Mouse (Mus musculus) hindbrain, embryonic 14.5 days (tissue): ENCODE data around the gene Klc1. TPM values are rescaled to one million over a fixed set of nuclear protein-coding genes. Genes with fewer than 3 reads are reported as not detected.

Source experiments
- polyA plus RNA-seq: library from polyadenylated mRNA; unstranded; fragments of >200 nt; fragmentation: Nextera tagmentation; extraction: Ambion mirVana; gene quantifications from 2 replicates; pipeline ENCODE4 v1.2.1, GENCODE M21; 2014

Klc1 gene
- polyA plus RNA-seq, 1 experiment from 2014 or later, result 586 TPM

Other genes starting within 250 kb of the Klc1 start
- 504 and 543 TPM in 2 replicates for gene Eif5, start 220.8 kb upstream of the Klc1 start, polyA plus RNA-seq
- 76.4 and 81.4 TPM in 2 replicates for gene Mark3, start 184.3 kb upstream of the Klc1 start, polyA plus RNA-seq
- 1,434 and 1,576 TPM in 2 replicates for gene Ckb, start 86.5 kb upstream of the Klc1 start, polyA plus RNA-seq
- 6.1 and 7.2 TPM in 2 replicates for gene Trmt61a, start 80.7 kb upstream of the Klc1 start, polyA plus RNA-seq
- 65.5 and 71.6 TPM in 2 replicates for gene Bag5, start 45.6 kb upstream of the Klc1 start, polyA plus RNA-seq
- gene Apopt1, start 45.6 kb upstream of the Klc1 start, polyA plus RNA-seq, result 48.2 and 61.4 TPM in 2 replicates
- gene Xrcc3, start 55.0 kb downstream of the Klc1 start, polyA plus RNA-seq, result 2.6 and 3.1 TPM in 2 replicates
- 36.7 and 40.1 TPM in 2 replicates for gene Zfyve21, start 55.3 kb downstream of the Klc1 start, polyA plus RNA-seq
- 38.0 and 43.3 TPM in 2 replicates for gene Ppp1r13b, start 149.3 kb downstream of the Klc1 start, polyA plus RNA-seq
- 789 and 991 TPM in 2 replicates for gene Atp5mpl, start 208.1 kb downstream of the Klc1 start, polyA plus RNA-seq
- 0.18 and 0.48 TPM in 2 replicates for gene Tdrd9, start 212.7 kb downstream of the Klc1 start, polyA plus RNA-seq
- not detected in 2 replicates for gene Rd3l, start 222.5 kb downstream of the Klc1 start, polyA plus RNA-seq